9 mouse cellular contexts compared by ENCODE assay signal in genomic region chr5:88722213-88722600, GRCm38 (mm10). TPM values are rescaled to one million over a fixed set of nuclear protein-coding genes. Genes with fewer than 3 reads are reported as not detected.
DNase-seq lines count a peak whose midpoint lies in the region; ATAC-seq and TF ChIP-seq lines count a peak whose summit lies in the region.
"Had no signal": no experiment of that assay in that cellular context is flagged by ENCODE, and none has a peak within 500 bp of the region (broad histone marks: within the 10 kb centered on the region; RNA-seq: fewer than 3 reads in every experiment).

No protein-coding gene starts in this region.

- peaks cover 42% of the 10 kb centered on the region for H3K79me2 ChIP-seq in MEL (ENCODE audit: control insufficient read depth, insufficient read depth, low read length, poor library complexity)

- H3K36me3 ChIP-seq in MEL (ENCODE audit: control insufficient read depth in 1 of 2, insufficient read depth in 2 of 2, low read length in 2 of 2) = peaks cover 0 to 41% of the 10 kb centered on the region in 2 experiments; a peak in 2 of 4 replicates
- H3K36me3 ChIP-seq in embryonic facial prominence, embryonic 13.5 days = no peaks in the 10 kb centered on the region
- no peaks in the 10 kb centered on the region for H3K36me3 ChIP-seq in hindbrain, embryonic 16.5 days (ENCODE audit: control insufficient read depth, insufficient read depth, low read length)
- H3K36me3 ChIP-seq in liver, embryonic 11.5 days (ENCODE audit: control insufficient read depth, insufficient read depth, low read length) = no peaks in the 10 kb centered on the region; the same call in 1 of the 2 replicates

- H3K4me3 ChIP-seq in MEL (ENCODE audit: control insufficient read depth in 1 of 2, insufficient read depth in 1 of 2, low read depth in 2 of 2, low read length in 2 of 2) = peak overlapping the region; percentile 76 to 97
- peak overlapping the region; percentile 98 for H3K4me3 ChIP-seq in embryonic facial prominence, embryonic 13.5 days
- peak overlapping the region; percentile 97 for H3K4me3 ChIP-seq in hindbrain, embryonic 16.5 days (ENCODE audit: low read length)
- H3K4me3 ChIP-seq in liver, embryonic 11.5 days (ENCODE audit: low read depth, low read length) = peak overlapping the region; percentile 99

- 36% methylated on average over 4 of the region's 4 CpGs for WGBS in embryonic facial prominence, embryonic 13.5 days
- 14% methylated on average over 4 of the region's 4 CpGs for WGBS in hindbrain, embryonic 16.5 days
- WGBS in liver, embryonic 11.5 days = 19% methylated on average over 4 of the region's 4 CpGs

- peak; percentile 85 for DNase-seq in heart, adult 11 months
- no peak for DNase-seq in heart, adult 8-10 months (ENCODE audit: low spot score)
- peak; percentile 52 for DNase-seq in MEL (ENCODE audit: low read depth, low spot score)
- no peak for DNase-seq in liver, embryonic 11.5 days (ENCODE audit: low spot score)
- peak; percentile 38 to 58 for DNase-seq in right cerebral cortex, postnatal 10 days (ENCODE audit: low spot score in 2 of 2)
- DNase-seq in c-Kit-positive CD71-positive TER-119-positive erythroid progenitor cells, embryonic 14.5 days (ENCODE audit: low spot score) = no peak

- H3K9me3 ChIP-seq in MEL (replicated peaks; ENCODE audit: insufficient read depth, low read length) = no peaks in the 10 kb centered on the region
- no peaks in the 10 kb centered on the region for H3K9me3 ChIP-seq in embryonic facial prominence, embryonic 13.5 days
- no peaks in the 10 kb centered on the region for H3K9me3 ChIP-seq in hindbrain, embryonic 16.5 days (ENCODE audit: control insufficient read depth, low read length)
- no peaks in the 10 kb centered on the region for H3K9me3 ChIP-seq in liver, embryonic 11.5 days (ENCODE audit: control insufficient read depth, low read length)

- no peak for TF ChIP-seq CTCF in MEL (IDR thresholded peaks at IDR 0.05 in 2 of 3, conservative IDR thresholded peaks at IDR 0.05 in 1 of 3; ENCODE audit: control insufficient read depth in 1 of 3, insufficient read depth in 1 of 3, low read depth in 2 of 3, low read length in 3 of 3, poor library complexity in 1 of 3, severe bottlenecking in 1 of 3)

- peak overlapping the region; percentile 89 for H3K27ac ChIP-seq in MEL (ENCODE audit: control insufficient read depth, low read depth, low read length)
- H3K27ac ChIP-seq in embryonic facial prominence, embryonic 13.5 days = no peak overlapping the region
- H3K27ac ChIP-seq in hindbrain, embryonic 16.5 days (ENCODE audit: low read depth, low read length) = peak overlapping the region; percentile 94
- H3K27ac ChIP-seq in liver, embryonic 11.5 days (ENCODE audit: low read depth, low read length) = peak overlapping the region; percentile 9; the same call in 1 of the 2 replicates

- H3K4me2 ChIP-seq in embryonic facial prominence, embryonic 13.5 days = peak overlapping the region; percentile 96
- H3K4me2 ChIP-seq in hindbrain, embryonic 16.5 days (ENCODE audit: low read length) = peak overlapping the region; percentile 86
- H3K4me2 ChIP-seq in liver, embryonic 11.5 days = peak overlapping the region; percentile 93

- peak overlapping the region; percentile 99 for H3K9ac ChIP-seq in MEL (ENCODE audit: control insufficient read depth, low read depth, low read length, poor library complexity, severe bottlenecking)
- peak overlapping the region; percentile 95 for H3K9ac ChIP-seq in embryonic facial prominence, embryonic 13.5 days
- H3K9ac ChIP-seq in hindbrain, embryonic 16.5 days (ENCODE audit: low read depth, low read length) = peak overlapping the region; percentile 99
- H3K9ac ChIP-seq in liver, embryonic 11.5 days (ENCODE audit: low read depth, low read length) = peak overlapping the region; percentile 94

- ATAC-seq in embryonic facial prominence, embryonic 13.5 days (ENCODE audit: insufficient number of reproducible peaks, insufficient read depth, low FRiP score, low TSS enrichment, low read depth) = no peak
- no peak for ATAC-seq in hindbrain, embryonic 16.5 days
- ATAC-seq in liver, embryonic 11.5 days (replicated peaks; ENCODE audit: low FRiP score) = no peak

- no peak for TF ChIP-seq EP300 in MEL (IDR thresholded peaks at IDR 0.05; ENCODE audit: low read depth in 1 of 2, low read length in 2 of 2)

- no peak for TF ChIP-seq POLR2A in MEL (IDR thresholded peaks at IDR 0.05; ENCODE audit: control insufficient read depth in 1 of 2, insufficient read depth in 1 of 2, low read depth in 1 of 2, low read length in 2 of 2, poor library complexity in 1 of 2)

- TF ChIP-seq RAD21 in MEL (IDR thresholded peaks at IDR 0.05; ENCODE audit: low read depth, low read length) = no peak

- H3K27me3 ChIP-seq in MEL (ENCODE audit: control insufficient read depth in 1 of 2, insufficient read depth in 2 of 2, low read length in 2 of 2) = no peaks in the 10 kb centered on the region
- H3K27me3 ChIP-seq in embryonic facial prominence, embryonic 13.5 days = no peaks in the 10 kb centered on the region
- H3K27me3 ChIP-seq in hindbrain, embryonic 16.5 days (replicated peaks; ENCODE audit: control insufficient read depth, insufficient read depth, low read length) = no peaks in the 10 kb centered on the region
- H3K27me3 ChIP-seq in liver, embryonic 11.5 days (replicated peaks; ENCODE audit: control insufficient read depth, insufficient read depth, low read length) = no peaks in the 10 kb centered on the region
- H3K27me3 ChIP-seq: Patski had no signal

- H3K4me1 ChIP-seq in MEL (ENCODE audit: control insufficient read depth in 1 of 2, insufficient read depth in 2 of 2, low read length in 2 of 2) = peaks cover 14 to 24% of the 10 kb centered on the region in 2 experiments
- H3K4me1 ChIP-seq in embryonic facial prominence, embryonic 13.5 days = peaks cover 18% of the 10 kb centered on the region
- H3K4me1 ChIP-seq in hindbrain, embryonic 16.5 days (ENCODE audit: control insufficient read depth, insufficient read depth, low read depth, low read length) = peaks cover 13% of the 10 kb centered on the region
- H3K4me1 ChIP-seq in liver, embryonic 11.5 days (replicated peaks; ENCODE audit: control insufficient read depth, insufficient read depth, low read length) = peaks cover 26% of the 10 kb centered on the region

TF ChIP-seq in MEL, 35 proteins besides CTCF, POLR2A, EP300 and RAD21:
- TF ChIP-seq MXI1 (IDR thresholded peaks at IDR 0.05; ENCODE audit: low read depth, low read length) (peak; percentile 22; the same call in 1 of the 2 replicates), USF2 (IDR thresholded peaks at IDR 0.05; ENCODE audit: borderline replicate concordance in 1 of 2, insufficient read depth in 1 of 2, low read depth in 1 of 2, low read length in 2 of 2) (no peak), JUND (IDR thresholded peaks at IDR 0.05; ENCODE audit: low read depth, low read length) (no peak)

RNA-seq across cellular contexts. Expression of gene Mob1b, which starts 1.6 kb away (rescaled TPM):
- total RNA-seq in heart, adult 8-10 months (2022) = 10 to 100 TPM; 17.0 to 25.0 (median 20.9) TPM
- total RNA-seq in MEL (2012; rRNA removed) = 14.0 TPM in 2 replicates
- polyA plus RNA-seq in MEL (2012; ENCODE audit: insufficient read depth in 1 of 2, insufficient read length in 2 of 2, low read depth in 1 of 2, low replicate concordance in 2 of 2, missing spikeins in 1 of 2) = 10 to 100 TPM in 1 of 2 experiments, not detected in 1; 12.2 TPM
- 10.8 and 12.4 TPM in 2 replicates for polyA plus RNA-seq in embryonic facial prominence, embryonic 13.5 days (2015; fragmentation: Nextera tagmentation; extraction: Ambion mirVana)
- polyA plus RNA-seq in hindbrain, embryonic 16.5 days (2015; fragmentation: Nextera tagmentation; extraction: Ambion mirVana) = 7.5 and 9.4 TPM in 2 replicates
- polyA plus RNA-seq in liver, embryonic 11.5 days (2014; fragmentation: Nextera tagmentation; extraction: Ambion mirVana) = 16.0 TPM in 2 replicates

RNA-seq across cellular contexts. Expression of gene Dck, which starts 42.6 kb away (rescaled TPM):
- 1 to 10 TPM; 1.8 to 2.7 (median 2.4) TPM for total RNA-seq in heart, adult 8-10 months (2022)
- total RNA-seq in MEL (2012; rRNA removed) = 13.6 and 14.6 TPM in 2 replicates
- polyA plus RNA-seq in MEL (2012; ENCODE audit: insufficient read depth in 1 of 2, insufficient read length in 2 of 2, low read depth in 1 of 2, low replicate concordance in 2 of 2, missing spikeins in 1 of 2) = 10 to 100 TPM in 1 of 2 experiments, not detected in 1; 21.4 TPM
- polyA plus RNA-seq in embryonic facial prominence, embryonic 13.5 days (2015; fragmentation: Nextera tagmentation; extraction: Ambion mirVana) = 48.6 and 52.1 TPM in 2 replicates
- polyA plus RNA-seq in hindbrain, embryonic 16.5 days (2015; fragmentation: Nextera tagmentation; extraction: Ambion mirVana) = 41.7 and 44.1 TPM in 2 replicates
- polyA plus RNA-seq in liver, embryonic 11.5 days (2014; fragmentation: Nextera tagmentation; extraction: Ambion mirVana) = 87.7 and 98.8 TPM in 2 replicates

RNA-seq across cellular contexts. Expression of gene Grsf1, which starts 46.2 kb away (rescaled TPM):
- 100 to 1,000 TPM; 199 to 220 (median 209) TPM for total RNA-seq in heart, adult 8-10 months (2022)
- 49.4 and 50.0 TPM in 2 replicates for total RNA-seq in MEL (2012; rRNA removed)
- polyA plus RNA-seq in MEL (2012; ENCODE audit: insufficient read depth in 1 of 2, insufficient read length in 2 of 2, low read depth in 1 of 2, low replicate concordance in 2 of 2, missing spikeins in 1 of 2) = 10 to 100 TPM in 1 of 2 experiments, not detected in 1; 62.8 TPM
- polyA plus RNA-seq in embryonic facial prominence, embryonic 13.5 days (2015; fragmentation: Nextera tagmentation; extraction: Ambion mirVana) = 55.3 and 58.9 TPM in 2 replicates
- polyA plus RNA-seq in hindbrain, embryonic 16.5 days (2015; fragmentation: Nextera tagmentation; extraction: Ambion mirVana) = 39.4 and 54.5 TPM in 2 replicates
- 53.8 and 62.2 TPM in 2 replicates for polyA plus RNA-seq in liver, embryonic 11.5 days (2014; fragmentation: Nextera tagmentation; extraction: Ambion mirVana)

Comparison
In these comparisons a context has a peak if more than half of its experiments do, and no peak if none do; other contexts are left out.
1. DNase-seq: peak in heart, adult 11 months (single experiment), MEL (single experiment) and right cerebral cortex, postnatal 10 days (2 of 2); none in heart, adult 8-10 months (single experiment), liver, embryonic 11.5 days (single experiment) and c-Kit-positive CD71-positive TER-119-positive erythroid progenitor cells, embryonic 14.5 days (single experiment).
2. Peak in every context shown above with its lines, with median percentiles within 50 percentile points of each other: H3K4me3 ChIP-seq, H3K9ac ChIP-seq and H3K4me2 ChIP-seq.